Mouse (Mus musculus): ENCODE data around the gene Lif. TPM values are rescaled to one million over a fixed set of nuclear protein-coding genes. Genes with fewer than 3 reads are reported as not detected.

Lif gene
- polyA plus RNA-seq, 1 experiment from 2014 or later: 0.98 TPM

GRCm38 (mm10) chr11:4266271-4267201, 9.2 kb downstream of the Lif start:
- ATAC-seq: peak; percentile 69
- Histone ChIP-seq H3K9ac (ENCODE audit: low read depth, low read length) (peak overlapping the region; percentile 75), H3K4me2 (ENCODE audit: low read depth, low read length) (peak overlapping the region; percentile 89), H3K4me1 (ENCODE audit: control insufficient read depth, insufficient read depth, low read length) (peaks cover 39% of the 10 kb centered on the region), H3K27ac (ENCODE audit: low read length) (peak overlapping the region; percentile 71), H3K27me3 (replicated peaks; ENCODE audit: control insufficient read depth, insufficient read depth, low read length) (peaks cover 11% of the 10 kb centered on the region), H3K36me3 (ENCODE audit: control insufficient read depth, insufficient read depth, low read length) (no peaks in the 10 kb centered on the region), H3K4me3 (ENCODE audit: low read length) (peak overlapping the region; percentile 66), H3K9me3 (ENCODE audit: control insufficient read depth, low read length) (no peaks in the 10 kb centered on the region)
- under 1% methylated on average over 59 of the region's 61 CpGs for WGBS

GRCm38 (mm10) chr11:4267202-4267578, 9.8 kb downstream of the Lif start:
- peak overlapping the region; percentile 75 for H3K9ac ChIP-seq (ENCODE audit: low read depth, low read length)

DNA sequence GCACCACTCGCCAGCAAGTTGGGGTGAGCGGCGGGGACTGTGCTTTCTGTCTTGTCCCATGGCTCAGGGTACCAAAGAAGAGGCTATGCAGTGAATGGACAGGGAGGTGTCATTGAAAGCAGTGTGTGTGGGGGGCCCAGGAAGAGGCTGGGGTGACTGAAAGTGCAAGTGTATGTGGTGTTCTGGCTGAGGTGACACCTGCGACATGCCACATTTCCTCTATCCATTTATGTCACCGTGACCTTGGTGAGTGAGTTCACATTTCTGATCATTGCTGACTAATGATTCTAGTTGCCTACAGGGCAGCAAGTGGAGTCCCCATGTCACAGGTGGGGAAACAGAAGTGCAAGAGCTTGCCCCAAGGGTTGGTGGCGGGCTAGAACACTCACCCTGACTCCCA, 11.1 kb downstream of the Lif start:
- no peak overlapping the region for H3K27ac ChIP-seq (ENCODE audit: low read length)
- H3K4me2 ChIP-seq (ENCODE audit: low read depth, low read length): no peak overlapping the region
- H3K4me1 ChIP-seq (ENCODE audit: control insufficient read depth, insufficient read depth, low read length): peaks cover 23% of the 10 kb centered on the region
- no peaks in the 10 kb centered on the region for H3K36me3 ChIP-seq (ENCODE audit: control insufficient read depth, insufficient read depth, low read length)
- H3K4me3 ChIP-seq (ENCODE audit: low read length): no peak overlapping the region
- H3K9ac ChIP-seq (ENCODE audit: low read depth, low read length): no peak overlapping the region
- 86% methylated on average over 6 of the region's 6 CpGs for WGBS
- H3K27me3 ChIP-seq (replicated peaks; ENCODE audit: control insufficient read depth, insufficient read depth, low read length): peaks cover 11% of the 10 kb centered on the region
- H3K9me3 ChIP-seq (ENCODE audit: control insufficient read depth, low read length): no peaks in the 10 kb centered on the region
- no peak for ATAC-seq

More at GRCm38 (mm10) chr11:4267202-4267578, 9.8 kb downstream of the Lif start:
- Histone ChIP-seq H3K4me1 (ENCODE audit: control insufficient read depth, insufficient read depth, low read length) (peaks cover 33% of the 10 kb centered on the region), H3K27ac (ENCODE audit: low read length) (no peak overlapping the region), H3K27me3 (replicated peaks; ENCODE audit: control insufficient read depth, insufficient read depth, low read length) (peaks cover 11% of the 10 kb centered on the region), H3K4me2 (ENCODE audit: low read depth, low read length) (peak overlapping the region; percentile 89), H3K36me3 (ENCODE audit: control insufficient read depth, insufficient read depth, low read length) (no peaks in the 10 kb centered on the region), H3K9me3 (ENCODE audit: control insufficient read depth, low read length) (no peaks in the 10 kb centered on the region), H3K4me3 (ENCODE audit: low read length) (peak overlapping the region; percentile 66)
- no peak for ATAC-seq
- WGBS: 6% methylated on average over 13 of the region's 13 CpGs

DNA sequence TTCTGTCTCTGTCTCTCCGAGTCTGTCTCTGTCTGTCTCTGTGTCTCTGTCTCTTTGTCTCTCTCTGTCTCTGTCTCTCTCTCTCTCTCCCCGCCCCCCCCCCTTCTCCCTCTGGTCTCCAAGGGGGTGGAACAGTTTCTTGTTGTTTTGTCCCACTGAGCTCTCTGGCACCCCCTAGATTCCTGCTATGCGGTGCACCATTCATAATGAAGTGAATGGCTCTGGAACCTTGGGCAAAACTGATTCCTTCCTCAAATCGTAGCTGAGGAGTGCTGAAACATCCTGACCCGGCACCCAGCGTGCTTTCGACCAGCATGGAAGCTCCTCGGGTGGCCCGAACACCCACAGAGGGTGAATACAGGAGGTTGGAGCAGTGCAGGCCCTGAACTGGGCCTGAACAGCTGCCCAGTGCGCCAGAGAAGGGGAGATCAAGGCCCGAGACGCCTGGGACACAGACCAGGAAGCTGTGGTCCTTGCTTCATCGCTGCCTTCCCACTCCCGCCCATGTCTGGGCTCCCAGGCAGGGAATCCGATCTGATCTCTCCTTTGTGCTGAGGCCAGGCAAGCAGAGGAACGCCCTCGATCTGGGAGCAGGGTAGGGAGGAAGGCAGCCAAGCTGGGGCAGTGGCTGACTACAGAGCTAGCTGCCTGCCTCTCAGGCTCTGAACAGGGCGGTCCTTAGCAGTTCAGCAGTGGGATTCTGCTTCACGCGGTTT, 13.5 kb downstream of the Lif start:
- Histone ChIP-seq H3K27me3 (replicated peaks; ENCODE audit: control insufficient read depth, insufficient read depth, low read length) (peaks cover 11% of the 10 kb centered on the region), H3K4me1 (ENCODE audit: control insufficient read depth, insufficient read depth, low read length) (peaks cover 8% of the 10 kb centered on the region), H3K27ac (ENCODE audit: low read length) (peak overlapping the region; percentile 21; the same call in 1 of the 2 replicates), H3K4me2 (ENCODE audit: low read depth, low read length) (no peak overlapping the region), H3K9me3 (ENCODE audit: control insufficient read depth, low read length) (no peaks in the 10 kb centered on the region), H3K9ac (ENCODE audit: low read depth, low read length) (0 out of 2 replicates have a peak overlapping the region, but pooled peaks have one; percentile 31), H3K36me3 (ENCODE audit: control insufficient read depth, insufficient read depth, low read length) (no peaks in the 10 kb centered on the region), H3K4me3 (ENCODE audit: low read length) (no peak overlapping the region)
- 33% methylated on average over 19 of the region's 20 CpGs for WGBS
- no peak for ATAC-seq

DNA sequence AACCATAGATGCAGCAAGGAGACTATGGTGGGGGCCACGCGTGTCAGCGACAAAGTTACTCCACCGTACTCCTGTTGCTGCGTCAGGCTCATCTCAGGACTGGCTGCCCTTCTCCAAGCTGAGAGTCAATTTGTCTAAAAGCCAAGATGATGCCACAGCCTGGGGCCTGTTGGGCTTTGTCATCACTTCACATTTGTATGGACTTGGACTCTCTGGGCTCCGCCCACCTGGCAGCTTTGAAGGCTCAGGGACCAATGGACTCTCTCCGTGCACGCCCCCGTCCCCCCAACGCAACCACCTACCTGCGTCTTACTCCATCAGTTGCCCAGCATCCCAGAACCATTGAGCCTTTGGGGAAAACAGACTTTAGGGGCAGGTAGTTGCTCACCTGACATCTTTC, 14.2 kb downstream of the Lif start:
- H3K9ac ChIP-seq (ENCODE audit: low read depth, low read length): no peak overlapping the region
- no peak for ATAC-seq
- 76% methylated on average over 11 of the region's 11 CpGs for WGBS
- H3K4me2 ChIP-seq (ENCODE audit: low read depth, low read length): no peak overlapping the region
- peaks cover 11% of the 10 kb centered on the region for H3K27me3 ChIP-seq (replicated peaks; ENCODE audit: control insufficient read depth, insufficient read depth, low read length)
- H3K4me3 ChIP-seq (ENCODE audit: low read length): no peak overlapping the region
- H3K4me1 ChIP-seq (ENCODE audit: control insufficient read depth, insufficient read depth, low read length): peaks cover 7% of the 10 kb centered on the region
- H3K36me3 ChIP-seq (ENCODE audit: control insufficient read depth, insufficient read depth, low read length): no peaks in the 10 kb centered on the region
- no peak overlapping the region for H3K27ac ChIP-seq (ENCODE audit: low read length)
- no peaks in the 10 kb centered on the region for H3K9me3 ChIP-seq (ENCODE audit: control insufficient read depth, low read length)

GRCm38 (mm10) chr11:4276411-4276861, 19.1 kb downstream of the Lif start:
- no peak overlapping the region for H3K4me3 ChIP-seq (ENCODE audit: low read length)
- 57% methylated on average over 11 of the region's 11 CpGs for WGBS
- 0 out of 2 replicates have a peak overlapping the region, but pooled peaks have one; percentile 5 for H3K27ac ChIP-seq (ENCODE audit: low read length)
- ATAC-seq: peak; percentile 83
- H3K4me2 ChIP-seq (ENCODE audit: low read depth, low read length): no peak overlapping the region
- no peaks in the 10 kb centered on the region for H3K9me3 ChIP-seq (ENCODE audit: control insufficient read depth, low read length)
- H3K9ac ChIP-seq (ENCODE audit: low read depth, low read length): no peak overlapping the region
- peaks cover 6% of the 10 kb centered on the region; the same call in 1 of the 2 replicates for H3K4me1 ChIP-seq (ENCODE audit: control insufficient read depth, insufficient read depth, low read length)
- no peaks in the 10 kb centered on the region for H3K27me3 ChIP-seq (replicated peaks; ENCODE audit: control insufficient read depth, insufficient read depth, low read length)
- H3K36me3 ChIP-seq (ENCODE audit: control insufficient read depth, insufficient read depth, low read length): no peaks in the 10 kb centered on the region

- Histone ChIP-seq H3K27me3 (replicated peaks; ENCODE audit: control insufficient read depth, insufficient read depth, low read length) (no peaks in the 10 kb centered on the region), H3K4me2 (ENCODE audit: low read depth, low read length) (no peak overlapping the region), H3K9me3 (ENCODE audit: control insufficient read depth, low read length) (no peaks in the 10 kb centered on the region), H3K9ac (ENCODE audit: low read depth, low read length) (no peak overlapping the region), H3K4me1 (ENCODE audit: control insufficient read depth, insufficient read depth, low read length) (peaks cover 6% of the 10 kb centered on the region; the same call in 1 of the 2 replicates), H3K36me3 (ENCODE audit: control insufficient read depth, insufficient read depth, low read length) (no peaks in the 10 kb centered on the region), H3K4me3 (ENCODE audit: low read length) (no peak overlapping the region), H3K27ac (ENCODE audit: low read length) (no peak overlapping the region)
- no peak for ATAC-seq
- WGBS: 67% methylated on average over 6 of the region's 7 CpGs
Observed at GRCm38 (mm10) chr11:4279909-4280308, 22.6 kb downstream of the Lif start.

GRCm38 (mm10) chr11:4281852-4282251, 24.5 kb downstream of the Lif start:
- Histone ChIP-seq H3K4me1 (ENCODE audit: control insufficient read depth, insufficient read depth, low read length) (peaks cover 3% of the 10 kb centered on the region; the same call in 1 of the 2 replicates), H3K4me3 (ENCODE audit: low read length) (no peak overlapping the region), H3K4me2 (ENCODE audit: low read depth, low read length) (no peak overlapping the region), H3K27ac (ENCODE audit: low read length) (no peak overlapping the region), H3K36me3 (ENCODE audit: control insufficient read depth, insufficient read depth, low read length) (no peaks in the 10 kb centered on the region), H3K9me3 (ENCODE audit: control insufficient read depth, low read length) (no peaks in the 10 kb centered on the region), H3K27me3 (replicated peaks; ENCODE audit: control insufficient read depth, insufficient read depth, low read length) (no peaks in the 10 kb centered on the region), H3K9ac (ENCODE audit: low read depth, low read length) (no peak overlapping the region)
- no peak for ATAC-seq
- WGBS: 70% methylated on average over 6 of the region's 6 CpGs

DNA sequence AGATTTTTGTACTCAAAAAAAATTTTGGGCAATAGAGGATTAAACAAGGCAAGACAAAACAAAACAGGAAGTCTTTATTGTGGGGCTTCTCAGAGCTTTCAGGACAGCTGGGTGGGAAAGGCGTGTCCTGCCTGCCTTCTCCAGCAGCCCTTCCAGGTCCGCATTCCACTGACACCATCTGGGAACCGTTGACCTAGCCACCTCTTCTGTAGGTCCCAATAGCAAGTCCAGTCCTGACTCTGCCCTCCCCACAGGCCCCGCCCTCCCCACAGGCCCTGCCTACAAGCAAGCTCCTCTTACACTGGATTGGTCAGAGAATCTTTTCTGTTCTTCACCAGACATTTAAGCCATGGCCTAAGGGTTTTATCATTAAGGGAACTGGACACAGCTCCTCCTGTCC, 26.3 kb downstream of the Lif start:
- H3K4me3 ChIP-seq (ENCODE audit: low read length): no peak overlapping the region
- H3K9ac ChIP-seq (ENCODE audit: low read depth, low read length): no peak overlapping the region
- H3K27me3 ChIP-seq (replicated peaks; ENCODE audit: control insufficient read depth, insufficient read depth, low read length): no peaks in the 10 kb centered on the region
- H3K9me3 ChIP-seq (ENCODE audit: control insufficient read depth, low read length): no peaks in the 10 kb centered on the region
- no peaks in the 10 kb centered on the region for H3K36me3 ChIP-seq (ENCODE audit: control insufficient read depth, insufficient read depth, low read length)
- 22% methylated on average over 4 of the region's 4 CpGs for WGBS
- 0 out of 2 replicates have a peak overlapping the region, but pooled peaks have one; percentile 36 for H3K27ac ChIP-seq (ENCODE audit: low read length)
- H3K4me1 ChIP-seq (ENCODE audit: control insufficient read depth, insufficient read depth, low read length): 0 out of 2 replicates have a peak, but pooled peaks cover 2% of the 10 kb centered on the region
- peak; percentile 82 for ATAC-seq
- H3K4me2 ChIP-seq (ENCODE audit: low read depth, low read length): no peak overlapping the region
